Mouse (Mus musculus) neural tube, embryonic 11.5 days (tissue): ENCODE data around the gene Gipc2. TPM values are rescaled to one million over a fixed set of nuclear protein-coding genes. Genes with fewer than 3 reads are reported as not detected.

Source experiments
- ATAC-seq: fragments of 200-750 bp; cut with Nextera tagmentation; 2 replicates; pipeline ENCODE4 v1.8.0; 2017; ENCODE audit warnings: moderate number of reproducible peaks, mild to moderate bottlenecking, moderate TSS enrichment, moderate library complexity; ENCODE audit not compliant: insufficient read depth, low FRiP score, low TSS enrichment
- DNase-seq: peaks from one replicate; pipeline ENCODE4 v3.0.0-alpha.2; 2015; ENCODE audit warnings: low spot score
- H3K27ac ChIP-seq: fragments of 300-500 bp; sonication (generic); 2 replicates; pipeline ENCODE4 v1.5.1; 2014; ENCODE audit warnings: low read depth, mild to moderate bottlenecking, low read length
- H3K27me3 ChIP-seq: fragments of 300-500 bp; sonication (generic); 2 replicates; pipeline ENCODE4 v1.6.1; 2014; ENCODE audit warnings: mild to moderate bottlenecking, low read length, mixed read lengths; ENCODE audit not compliant: control insufficient read depth, insufficient read depth
- H3K36me3 ChIP-seq: fragments of 300-500 bp; sonication (generic); 2 replicates; pipeline ENCODE4 v1.6.1; 2014; ENCODE audit warnings: mild to moderate bottlenecking, low read length, moderate library complexity, mixed read lengths; ENCODE audit not compliant: control insufficient read depth, insufficient read depth
- H3K4me1 ChIP-seq: fragments of 300-500 bp; sonication (generic); 2 replicates; pipeline ENCODE4 v1.6.1; 2014; ENCODE audit warnings: low read length, mixed read lengths; ENCODE audit not compliant: control insufficient read depth, insufficient read depth
- H3K4me2 ChIP-seq: fragments of 300-500 bp; sonication (generic); 2 replicates; pipeline ENCODE4 v1.6.1; 2014; ENCODE audit warnings: low read depth, mild to moderate bottlenecking, moderate library complexity
- H3K4me3 ChIP-seq: fragments of 300-500 bp; sonication (generic); 2 replicates; pipeline ENCODE4 v1.5.1; 2014; ENCODE audit warnings: low read depth, low read length
- H3K9ac ChIP-seq: fragments of 300-500 bp; sonication (generic); 2 replicates; pipeline ENCODE4 v1.6.1; 2014; ENCODE audit warnings: mild to moderate bottlenecking, low read length
- H3K9me3 ChIP-seq: fragments of 300-500 bp; sonication (generic); 2 replicates; pipeline ENCODE4 v1.6.1; 2016; ENCODE audit warnings: low read length; ENCODE audit not compliant: control insufficient read depth
- WGBS: fragments of 180-500 bp; shearing (Covaris S2); extraction: QIAGEN DNeasy Blood & Tissue Kit; methylation state at CpG from one replicate; pipeline ENCODE4 v1.1.7; 2014; 5-methylcytosine and 5-hydroxymethylcytosine counted together
- polyA plus RNA-seq: library from polyadenylated mRNA; unstranded; fragments of >200 nt; fragmentation: Nextera tagmentation; extraction: Ambion mirVana; gene quantifications from 2 replicates; pipeline ENCODE4 v1.2.1, GENCODE M21; 2014

The Gipc2 gene
- polyA plus RNA-seq = 1.1 and 1.6 TPM in 2 replicates

DNA sequence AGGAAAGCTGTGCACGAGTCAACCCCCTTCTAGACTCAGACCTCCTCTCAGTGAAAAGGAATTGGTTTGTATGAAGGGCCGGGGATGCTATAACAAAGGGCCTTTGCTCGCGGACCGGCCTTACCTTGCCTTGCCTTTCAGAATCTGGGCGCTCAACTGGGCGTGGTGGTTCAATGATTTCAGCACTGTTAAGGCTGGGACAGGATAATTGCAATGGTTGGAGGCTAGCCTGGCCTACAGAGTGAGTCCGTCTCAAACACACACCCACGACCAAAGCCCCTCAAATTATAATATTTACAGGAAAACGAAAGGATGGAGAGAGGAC lies at the start of gene Gipc2:
TSS of gene Gipc2 (minus strand) at position 132 of the 325 bp plus-strand sequence.
- Histone ChIP-seq H3K27ac (no peak within 1 kb of the TSS), H3K36me3 (no peaks in the 10 kb centered on the region), H3K27me3 (peaks cover 14% of the 10 kb centered on the region), H3K4me1 (peaks cover 11% of the 10 kb centered on the region; the same call in 1 of the 2 replicates), H3K4me3 (peak within 1 kb of the TSS; percentile 52), H3K4me2 (peak within 1 kb of the TSS; percentile 97), H3K9ac (peak within 1 kb of the TSS; percentile 60), H3K9me3 (no peaks in the 10 kb centered on the region)
- ATAC-seq (no peak; the same call in 1 of the 2 replicates), DNase-seq (no peak)
- WGBS = 6% methylated on average over 10 of the region's 10 CpGs

DNA sequence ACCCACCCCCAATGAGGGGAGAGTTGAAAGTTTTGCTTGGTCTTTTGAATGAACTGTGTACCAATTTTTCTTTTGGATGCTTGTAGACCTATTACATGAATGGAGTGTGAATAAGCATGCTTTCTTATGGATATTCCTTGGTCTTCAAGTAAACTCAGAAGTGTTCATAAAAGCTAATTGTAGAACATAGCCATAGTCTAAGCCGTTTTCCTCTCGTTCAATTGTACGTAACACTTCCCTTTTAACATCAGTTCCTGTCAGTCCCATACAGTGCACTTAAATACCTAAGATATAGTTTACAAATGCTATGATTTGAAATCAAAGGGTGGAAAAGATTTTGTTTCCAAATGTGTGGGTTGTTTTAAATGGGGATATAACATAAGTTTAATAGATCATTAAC lies 47.4 kb upstream of the Gipc2 start:
- peak overlapping the region; percentile 58; the same call in 1 of the 2 replicates for H3K4me2 ChIP-seq
- DNase-seq = no peak
- H3K27me3 ChIP-seq = no peaks in the 10 kb centered on the region
- WGBS = 82% methylated on average over 3 of the region's 3 CpGs
- ATAC-seq = no peak
- H3K36me3 ChIP-seq = no peaks in the 10 kb centered on the region
- no peak overlapping the region for H3K9ac ChIP-seq
- H3K4me1 ChIP-seq = peaks cover 17% of the 10 kb centered on the region
- H3K4me3 ChIP-seq = no peak overlapping the region
- no peak overlapping the region for H3K27ac ChIP-seq
- no peaks in the 10 kb centered on the region for H3K9me3 ChIP-seq

- Histone ChIP-seq H3K9ac (peak overlapping the region; percentile 100), H3K9me3 (no peaks in the 10 kb centered on the region), H3K27me3 (no peaks in the 10 kb centered on the region), H3K4me1 (peaks cover 18% of the 10 kb centered on the region), H3K4me2 (peak overlapping the region; percentile 58), H3K36me3 (no peaks in the 10 kb centered on the region), H3K27ac (no peak overlapping the region), H3K4me3 (peak overlapping the region; percentile 97)
- DNase-seq (no peak), ATAC-seq (no peak)
- WGBS = 50% methylated on average over 7 of the region's 7 CpGs
These were observed 45.8 kb upstream of the Gipc2 start for GRCm38 (mm10) chr3:152211731-152212279.

- DNase-seq (peak; percentile 79), ATAC-seq (peak; percentile 70)
- Histone ChIP-seq H3K27me3 (no peaks in the 10 kb centered on the region), H3K4me1 (peaks cover 18% of the 10 kb centered on the region), H3K4me2 (peak overlapping the region; percentile 58), H3K4me3 (peak overlapping the region; percentile 97), H3K27ac (peak overlapping the region; percentile 100), H3K36me3 (no peaks in the 10 kb centered on the region), H3K9ac (peak overlapping the region; percentile 100), H3K9me3 (no peaks in the 10 kb centered on the region)
- 0% methylated on average over 50 of the region's 68 CpGs for WGBS
These were observed 44.8 kb upstream of the Gipc2 start for GRCm38 (mm10) chr3:152210728-152211391.

GRCm38 (mm10) chr3:152209967-152210634 lies 44.1 kb upstream of the Gipc2 start, which contains the start of the genes Dnajb4 and Fubp1:
Gene Dnajb4, minus strand, starts transcription at chr3:152210302.
Gene Fubp1, plus strand, starts transcription at chr3:152210422.
- H3K4me2 ChIP-seq = peak within 1 kb of the TSS; percentile 81
- H3K27me3 ChIP-seq = no peaks in the 10 kb centered on the region
- H3K4me1 ChIP-seq = peaks cover 18% of the 10 kb centered on the region
- H3K36me3 ChIP-seq = no peaks in the 10 kb centered on the region
- ATAC-seq = peak; percentile 95
- H3K27ac ChIP-seq = peak within 1 kb of the TSS; percentile 100
- peak; percentile 99 for DNase-seq
- peak within 1 kb of the TSS; percentile 97 for H3K4me3 ChIP-seq
- H3K9ac ChIP-seq = peak within 1 kb of the TSS; percentile 100
- WGBS = under 1% methylated on average over 74 of the region's 85 CpGs
- H3K9me3 ChIP-seq = no peaks in the 10 kb centered on the region

GRCm38 (mm10) chr3:152209177-152209966 lies 43.3 kb upstream of the Gipc2 start:
- peaks cover 18% of the 10 kb centered on the region for H3K4me1 ChIP-seq
- no peaks in the 10 kb centered on the region for H3K27me3 ChIP-seq
- ATAC-seq = peak; percentile 36
- H3K4me3 ChIP-seq = peak overlapping the region; percentile 97
- no peaks in the 10 kb centered on the region for H3K9me3 ChIP-seq
- peak; percentile 58 for DNase-seq
- peak overlapping the region; percentile 81 for H3K4me2 ChIP-seq
- peak overlapping the region; percentile 100 for H3K9ac ChIP-seq
- H3K36me3 ChIP-seq = no peaks in the 10 kb centered on the region
- WGBS = 9% methylated on average over 25 of the region's 25 CpGs
- H3K27ac ChIP-seq = peak overlapping the region; percentile 100

GRCm38 (mm10) chr3:152208096-152208885 lies 42.3 kb upstream of the Gipc2 start:
- H3K27ac ChIP-seq = no peak overlapping the region
- no peak for DNase-seq
- H3K4me1 ChIP-seq = peaks cover 18% of the 10 kb centered on the region
- no peak overlapping the region for H3K4me3 ChIP-seq
- no peaks in the 10 kb centered on the region for H3K27me3 ChIP-seq
- no peak overlapping the region for H3K9ac ChIP-seq
- no peaks in the 10 kb centered on the region for H3K9me3 ChIP-seq
- 91% methylated on average over 7 of the region's 7 CpGs for WGBS
- no peak overlapping the region; the same call in 1 of the 2 replicates for H3K4me2 ChIP-seq
- no peaks in the 10 kb centered on the region for H3K36me3 ChIP-seq
- ATAC-seq = no peak

DNA sequence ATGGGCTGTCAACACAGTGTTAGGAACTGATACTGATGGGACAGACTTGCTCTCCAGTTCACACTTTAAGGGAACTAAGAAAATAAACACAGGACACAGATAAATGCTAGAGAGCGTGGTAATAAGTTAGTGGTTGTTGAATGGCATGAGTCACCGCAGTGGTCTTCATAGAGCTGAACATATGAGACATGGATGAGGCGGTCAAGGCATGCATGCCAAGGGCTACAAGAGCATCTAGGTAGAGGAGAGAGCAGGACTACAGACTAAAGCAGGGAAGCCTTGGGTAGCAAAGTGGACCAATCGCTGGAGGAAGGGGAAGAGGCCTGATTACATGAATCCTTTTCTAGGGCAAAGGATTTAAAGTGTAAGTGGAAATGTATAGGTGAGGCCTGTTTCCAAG lies 41.1 kb upstream of the Gipc2 start:
- Histone ChIP-seq H3K9ac (no peak overlapping the region), H3K4me1 (peaks cover 10% of the 10 kb centered on the region), H3K27me3 (no peaks in the 10 kb centered on the region), H3K36me3 (no peaks in the 10 kb centered on the region), H3K4me2 (no peak overlapping the region), H3K27ac (no peak overlapping the region), H3K9me3 (no peaks in the 10 kb centered on the region), H3K4me3 (no peak overlapping the region)
- ATAC-seq = no peak
- no peak for DNase-seq
- 94% methylated on average over 4 of the region's 4 CpGs for WGBS
